Mouse (Mus musculus) c-Kit-positive CD71-negative TER-119-negative erythroid progenitor cells, embryonic 14.5 days (primary cell): ENCODE results near the gene Prl8a9.

Source experiments
- DNase-seq: peaks from one replicate; pipeline ENCODE4 v3.0.0-alpha.2; 2013; ENCODE audit warnings: low read depth

Gene Prl8a9

DNA sequence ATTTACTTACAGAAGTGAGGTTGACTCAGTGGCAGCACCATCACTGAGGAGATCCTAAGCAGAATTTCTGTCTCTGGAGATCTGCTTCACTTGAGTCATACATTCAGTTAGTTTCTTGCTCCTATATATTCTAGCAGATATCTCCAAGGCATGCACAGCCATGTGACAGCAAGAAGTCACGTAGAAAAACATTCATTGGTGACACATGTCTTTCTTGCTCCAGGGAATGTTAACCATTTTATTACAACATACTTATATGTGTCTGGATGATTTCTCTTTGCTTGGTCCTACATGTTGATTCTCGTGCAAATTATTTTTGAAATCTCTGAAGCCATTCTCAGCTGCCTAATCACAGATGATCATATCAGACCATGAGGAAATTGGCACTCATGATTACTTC, at the start of gene Prl8a9:
Gene Prl8a9, minus strand, starts transcription at position 101 of the 400 bp plus-strand sequence.
- no peak for DNase-seq

DNA sequence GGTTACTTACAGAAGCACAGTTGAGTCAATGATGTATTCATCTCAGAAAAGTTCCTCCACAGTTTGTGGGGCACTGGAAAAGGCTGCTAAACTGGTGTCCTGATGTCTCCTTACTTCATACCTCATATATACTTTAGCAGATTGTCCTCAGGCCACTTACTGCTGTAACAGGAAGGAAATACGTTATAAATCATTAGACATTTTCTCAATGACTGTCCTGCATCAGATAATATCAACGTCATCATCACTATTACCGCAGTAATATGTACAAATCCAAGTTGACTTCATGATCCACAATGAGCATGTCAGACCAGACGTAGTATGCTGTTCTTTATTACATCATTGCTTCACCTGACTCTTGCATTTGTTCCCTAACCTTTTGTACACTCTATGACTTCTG, 46.1 kb upstream of the Prl8a9 start, which contains the start of gene Prl7b1:
Gene Prl7b1, minus strand, starts transcription at position 101 of the 400 bp plus-strand sequence.
- DNase-seq: no peak

DNA sequence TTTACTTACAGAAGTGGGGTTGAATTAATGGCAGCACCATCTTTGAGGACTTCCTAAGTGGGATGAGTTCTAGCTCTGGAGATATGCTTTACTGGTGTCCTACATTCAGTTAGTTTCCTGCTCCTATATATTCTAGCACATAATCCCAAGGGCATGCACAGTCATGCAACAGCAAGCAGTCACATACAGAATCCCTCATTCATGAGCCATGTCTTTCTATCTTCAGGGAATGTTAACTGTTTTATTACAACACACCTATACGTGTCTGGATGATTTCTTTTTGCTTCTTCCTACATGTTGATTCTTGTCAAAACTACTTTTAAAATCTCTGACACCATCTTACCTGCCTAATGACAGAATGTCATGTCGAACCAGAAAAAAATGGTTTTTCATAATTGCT, 17.7 kb upstream of the Prl8a9 start, which contains the start of gene Prl8a1:
Gene Prl8a1, minus strand, starts transcription at position 101 of the 400 bp plus-strand sequence.
- DNase-seq: no peak

DNA sequence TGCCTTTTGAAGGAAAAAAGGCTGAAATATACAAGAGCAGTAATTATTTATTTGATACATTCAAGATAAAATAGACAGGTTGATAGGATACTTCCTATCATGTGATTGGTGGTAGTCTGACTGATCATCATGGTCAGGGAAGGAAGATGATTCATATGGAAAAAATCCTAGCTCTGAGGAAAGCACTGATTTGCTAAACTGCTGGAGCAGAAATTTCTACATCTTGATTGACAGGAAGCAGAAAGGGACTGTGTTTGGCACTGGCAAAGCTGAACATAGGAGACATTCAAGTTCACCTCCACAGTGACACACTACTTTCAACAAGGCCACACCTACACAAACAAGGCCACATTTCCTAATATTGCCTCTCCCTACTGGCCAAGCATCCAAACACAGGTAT, 11.1 kb downstream of the Prl8a9 start:
- no peak for DNase-seq

DNA sequence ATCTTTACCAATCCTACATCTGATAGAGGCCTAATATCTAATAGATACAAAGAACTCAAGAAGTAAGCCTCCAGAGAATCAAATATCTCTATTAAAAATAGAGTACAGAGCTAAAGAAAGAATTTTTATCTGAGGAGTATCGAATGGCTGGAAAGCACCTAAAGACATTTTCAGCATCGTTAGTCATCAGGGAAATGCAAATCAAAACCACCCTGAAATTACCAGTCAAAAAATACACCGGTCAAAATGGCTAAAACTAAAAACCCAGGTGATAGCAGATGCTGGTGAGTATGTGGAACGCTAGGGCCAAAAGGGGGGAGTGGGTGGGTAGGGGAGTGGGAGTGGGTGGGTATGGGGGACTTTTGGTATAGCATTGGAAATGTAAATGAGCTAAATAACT, 41.2 kb downstream of the Prl8a9 start:
- DNase-seq: no peak

DNA sequence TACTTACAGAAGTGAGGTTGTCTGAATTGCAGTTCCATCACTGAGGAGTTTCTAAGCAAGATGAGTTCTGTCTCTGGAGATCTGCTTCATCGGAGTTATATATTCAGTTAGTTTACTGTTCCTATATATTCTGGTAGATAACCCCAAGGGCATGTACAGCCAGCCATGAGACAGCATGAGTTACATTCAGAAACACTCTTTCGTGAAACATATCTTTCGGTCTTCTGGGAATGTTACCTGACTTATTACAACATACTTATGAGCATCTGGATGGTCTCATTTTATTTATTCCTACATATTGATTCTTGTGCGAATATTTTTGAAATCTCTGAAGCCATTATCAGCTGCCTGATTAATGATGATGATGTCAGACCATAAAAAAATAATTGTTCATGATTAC, 51.3 kb downstream of the Prl8a9 start, which contains the start of gene Prl8a8:
Gene Prl8a8, minus strand, starts transcription at position 101 of the 400 bp plus-strand sequence.
- no peak for DNase-seq
